Mouse (Mus musculus) stomach, postnatal 0 days (tissue): ENCODE results near the gene Mtmr12.

Source experiments
- CTCF ChIP-seq: IDR thresholded peaks from 2 replicates; pipeline ENCODE4 v1.5.1; 2016; ENCODE audit warnings: antibody characterized with exemption, low read depth, mild to moderate bottlenecking, moderate library complexity
- EP300 ChIP-seq: optimal IDR thresholded peaks from 2 replicates; pipeline ENCODE3; 2016; ENCODE audit warnings: antibody characterized with exemption

GRCm38 (mm10) chr15:12251416-12252140, 46.8 kb downstream of the Mtmr12 start:
- TF ChIP-seq CTCF (no peak), EP300 (no peak)
